Mouse (Mus musculus): ENCODE measurements around the gene Gprasp1. TPM values are rescaled to one million over a fixed set of nuclear protein-coding genes. Genes with fewer than 3 reads are reported as not detected.
"Not testable (repeated sequence)": the region's sequence is repeated elsewhere in the genome, so short reads cannot be mapped to it uniquely, and the experiment has no call there.

The Gprasp1 gene
- polyA plus RNA-seq (2017; shearing (Covaris generic)): 10 to 100 TPM; 22.7 to 31.9 TPM

GRCm38 (mm10) chrX:135742304-135743055 is at the start of gene Gprasp1, which contains the start of gene Armcx5:
Gene Gprasp1, plus strand, starts transcription at chrX:135742733.
Gene Armcx5, plus strand, starts transcription at chrX:135742733.
- ATAC-seq: peak; percentile 98

DNA sequence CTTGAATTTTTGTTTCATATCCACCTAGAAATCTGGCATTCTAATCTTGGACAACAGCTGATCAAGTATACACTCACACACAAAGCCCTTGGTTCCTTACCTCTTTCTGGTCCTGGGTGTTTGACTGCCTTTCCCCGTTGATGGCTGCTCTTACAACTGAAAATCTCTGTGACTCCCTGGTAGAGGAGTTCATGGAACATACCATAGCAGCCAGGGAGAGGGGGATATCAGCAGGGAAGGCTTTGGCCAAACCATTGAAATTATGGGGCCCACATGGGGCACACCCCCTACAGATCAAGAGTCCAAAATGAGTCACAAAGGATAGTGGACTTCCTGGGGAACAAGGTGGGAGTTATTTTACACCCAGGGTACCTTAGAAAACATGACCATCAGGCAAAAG is 48.9 kb upstream of the Gprasp1 start, which contains the start of gene Tcp11x2:
TSS of gene Tcp11x2 (minus strand) at position 158 of the 400 bp plus-strand sequence.
- no peak for ATAC-seq

- ATAC-seq: no peak
These were observed 39.4 kb upstream of the Gprasp1 start for GRCm38 (mm10) chrX:135703111-135703510.

DNA sequence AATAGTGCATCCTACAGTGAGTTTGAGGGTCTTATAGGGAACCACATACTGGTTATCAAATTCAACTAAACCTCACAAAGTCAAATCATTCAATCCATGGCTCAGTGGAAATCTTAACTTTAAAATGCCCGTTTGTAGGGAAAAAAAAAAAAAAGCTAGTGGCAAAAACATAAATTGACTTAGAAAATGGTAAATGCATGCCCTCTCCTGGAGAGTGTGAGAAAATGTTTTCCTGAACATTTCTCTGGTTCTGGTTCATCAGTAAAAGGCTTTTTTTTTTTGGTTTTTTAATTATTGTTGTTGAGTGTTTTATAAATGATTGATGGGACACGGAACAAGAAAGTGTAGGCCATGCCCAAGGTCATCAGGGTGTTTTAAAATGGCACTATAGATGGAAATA is 38.2 kb upstream of the Gprasp1 start:
- ATAC-seq: no peak

- no peak for ATAC-seq
These were observed 29.7 kb upstream of the Gprasp1 start for GRCm38 (mm10) chrX:135712845-135713244.

DNA sequence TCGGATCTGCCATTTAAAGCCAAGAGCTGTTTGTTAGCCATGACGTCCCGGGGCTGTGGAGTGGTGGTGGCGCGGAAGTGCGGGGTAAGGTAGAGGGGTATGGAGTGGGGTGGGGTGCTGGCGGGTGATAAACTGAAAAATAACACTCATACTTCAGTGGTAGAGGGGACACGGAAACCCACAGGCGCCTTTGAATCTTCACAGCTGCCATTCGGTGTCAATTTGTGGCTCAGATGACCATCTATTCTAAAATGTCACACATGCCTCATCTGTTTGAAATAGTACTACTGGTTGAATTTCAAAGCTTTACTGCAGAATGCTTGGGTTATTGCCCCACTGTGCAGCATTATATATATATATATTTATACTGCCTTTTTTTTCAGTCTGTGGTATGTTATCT is 17.4 kb upstream of the Gprasp1 start, which contains the start of gene Tmsb15a:
TSS of gene Tmsb15a (minus strand) at position 101 of the 400 bp plus-strand sequence.
- no peak for ATAC-seq

DNA sequence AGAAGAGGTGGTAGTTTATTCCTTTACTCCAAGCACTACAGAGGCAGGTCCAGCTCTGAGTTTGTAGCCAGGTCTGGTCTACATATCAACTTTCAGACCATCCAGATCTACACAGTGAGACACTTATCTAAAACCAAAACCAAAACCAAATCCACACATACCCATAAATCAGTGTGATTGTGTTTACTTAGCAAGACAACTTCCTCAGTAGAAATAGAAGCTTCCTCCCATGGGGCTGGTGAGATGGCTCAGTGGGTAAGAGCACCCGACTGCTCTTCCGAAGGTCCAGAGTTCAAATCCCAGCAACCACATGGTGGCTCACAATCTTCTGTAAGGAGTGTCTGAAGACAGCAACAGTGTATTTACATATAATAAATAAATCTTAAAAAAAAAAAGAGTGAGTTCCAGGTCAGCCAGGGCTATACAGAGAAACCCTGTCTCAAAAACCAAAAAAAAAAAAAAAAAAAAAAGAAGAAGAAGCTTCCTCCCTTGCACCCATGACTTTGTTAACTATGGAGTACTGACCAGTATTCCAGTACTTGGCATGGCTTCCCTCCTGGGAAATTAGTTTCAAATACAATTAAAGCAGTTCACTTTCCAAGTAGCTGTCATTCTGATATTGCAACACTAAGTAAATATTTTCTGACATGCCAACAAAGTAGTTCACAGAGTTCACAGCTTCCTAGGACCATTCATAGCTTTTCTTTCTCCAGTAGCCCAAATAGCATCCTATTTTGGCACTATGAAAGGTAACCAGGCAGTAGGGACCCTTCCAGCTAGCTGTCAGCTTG is 3.6 kb upstream of the Gprasp1 start:
- ATAC-seq: no peak

GRCm38 (mm10) chrX:135743056-135743355 is 473 bp downstream of the Gprasp1 start:
- no peak for ATAC-seq

DNA sequence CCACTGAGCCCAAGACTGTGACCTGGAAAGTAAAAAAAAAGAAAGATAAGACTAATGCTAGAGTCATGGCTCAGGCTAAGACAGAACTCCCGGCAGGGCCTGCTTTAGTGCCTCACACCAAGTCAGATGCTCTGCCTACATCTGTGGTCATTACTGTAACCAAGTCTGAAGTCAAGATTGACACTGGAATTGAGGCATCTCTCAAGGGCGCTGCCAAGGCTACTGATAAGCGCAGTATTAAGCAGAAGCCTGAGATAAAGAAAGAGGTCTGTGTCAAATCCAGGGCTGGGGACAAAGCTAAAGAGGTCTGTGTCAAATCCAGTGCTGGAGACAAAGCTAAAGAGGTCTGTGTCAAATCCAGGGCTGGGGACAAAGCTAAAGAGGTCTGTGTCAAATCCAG is 2.8 kb downstream of the Gprasp1 start:
- not testable (repeated sequence) for ATAC-seq

- ATAC-seq: peak; percentile 87
These were observed 10.3 kb downstream of the Gprasp1 start for GRCm38 (mm10) chrX:135752832-135753231.

- peak; percentile 58 for ATAC-seq
These were observed 19.2 kb downstream of the Gprasp1 start for GRCm38 (mm10) chrX:135761707-135762106.

DNA sequence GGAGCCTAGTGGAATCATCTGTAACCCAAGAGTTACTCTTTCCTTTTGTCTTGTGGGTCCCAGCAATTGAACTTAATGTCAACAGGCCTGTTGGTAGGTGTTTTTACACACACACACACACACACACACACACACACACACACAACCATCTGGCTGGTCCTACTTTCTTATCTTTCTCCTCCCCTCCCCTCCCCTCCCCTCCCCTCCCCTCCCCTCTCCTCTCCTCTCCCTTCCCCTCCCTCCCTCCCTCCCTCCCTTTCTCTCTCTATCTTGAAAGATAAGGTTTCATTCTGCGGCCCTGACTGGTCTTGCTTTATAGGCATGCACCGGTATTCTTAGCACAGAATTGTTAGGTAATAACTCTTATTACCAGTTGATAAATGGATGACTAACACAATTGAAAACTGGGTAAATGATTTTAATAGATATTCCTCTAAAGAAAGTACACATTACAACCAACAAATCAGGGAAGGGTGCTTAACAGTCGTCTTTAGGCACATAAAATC is 25.6 kb downstream of the Gprasp1 start:
- ATAC-seq: no peak

- no peak for ATAC-seq
These were observed 26.0 kb downstream of the Gprasp1 start for GRCm38 (mm10) chrX:135768565-135768964.

DNA sequence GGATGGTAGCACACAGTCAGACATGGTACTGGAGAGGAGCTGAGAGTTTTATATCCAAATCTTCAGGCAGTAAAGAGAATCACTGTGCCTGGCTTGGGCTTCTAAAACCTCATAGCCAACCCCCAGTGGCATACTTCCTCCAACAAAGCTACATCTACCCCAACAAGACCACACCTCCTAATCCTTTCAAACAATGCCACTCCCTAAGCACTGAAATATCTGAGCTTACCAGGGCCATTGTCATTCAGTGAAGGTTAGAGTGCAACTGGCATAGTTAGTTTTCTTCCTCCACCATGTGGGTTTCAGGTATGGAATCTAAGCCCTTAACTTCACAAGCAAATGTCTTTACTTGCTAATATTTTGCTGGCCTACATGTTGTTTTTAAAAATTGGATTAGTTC is 49.0 kb downstream of the Gprasp1 start:
- no peak for ATAC-seq

DNA sequence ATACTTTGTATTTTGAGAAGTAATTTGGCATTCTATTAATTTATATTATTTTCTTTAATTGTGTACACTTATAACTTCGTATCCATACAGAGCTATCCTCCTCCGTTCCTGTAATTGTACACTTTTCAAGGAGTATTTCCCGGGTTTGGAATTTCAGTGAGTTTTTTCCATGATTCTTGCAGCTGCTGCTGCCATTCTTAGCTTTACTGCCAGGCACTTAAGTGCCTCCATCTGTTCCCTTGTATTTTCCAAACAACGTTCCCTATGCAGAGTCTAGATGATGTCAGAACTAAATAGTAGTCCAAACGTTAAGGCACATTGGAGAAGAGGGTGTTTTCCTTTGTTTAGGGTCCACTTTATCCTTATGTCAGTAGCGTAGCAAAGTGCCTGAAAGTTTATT is 49.8 kb downstream of the Gprasp1 start:
- ATAC-seq: no peak

- peak; percentile 68 for ATAC-seq
These were observed 53.2 kb downstream of the Gprasp1 start for GRCm38 (mm10) chrX:135795591-135796304.

DNA sequence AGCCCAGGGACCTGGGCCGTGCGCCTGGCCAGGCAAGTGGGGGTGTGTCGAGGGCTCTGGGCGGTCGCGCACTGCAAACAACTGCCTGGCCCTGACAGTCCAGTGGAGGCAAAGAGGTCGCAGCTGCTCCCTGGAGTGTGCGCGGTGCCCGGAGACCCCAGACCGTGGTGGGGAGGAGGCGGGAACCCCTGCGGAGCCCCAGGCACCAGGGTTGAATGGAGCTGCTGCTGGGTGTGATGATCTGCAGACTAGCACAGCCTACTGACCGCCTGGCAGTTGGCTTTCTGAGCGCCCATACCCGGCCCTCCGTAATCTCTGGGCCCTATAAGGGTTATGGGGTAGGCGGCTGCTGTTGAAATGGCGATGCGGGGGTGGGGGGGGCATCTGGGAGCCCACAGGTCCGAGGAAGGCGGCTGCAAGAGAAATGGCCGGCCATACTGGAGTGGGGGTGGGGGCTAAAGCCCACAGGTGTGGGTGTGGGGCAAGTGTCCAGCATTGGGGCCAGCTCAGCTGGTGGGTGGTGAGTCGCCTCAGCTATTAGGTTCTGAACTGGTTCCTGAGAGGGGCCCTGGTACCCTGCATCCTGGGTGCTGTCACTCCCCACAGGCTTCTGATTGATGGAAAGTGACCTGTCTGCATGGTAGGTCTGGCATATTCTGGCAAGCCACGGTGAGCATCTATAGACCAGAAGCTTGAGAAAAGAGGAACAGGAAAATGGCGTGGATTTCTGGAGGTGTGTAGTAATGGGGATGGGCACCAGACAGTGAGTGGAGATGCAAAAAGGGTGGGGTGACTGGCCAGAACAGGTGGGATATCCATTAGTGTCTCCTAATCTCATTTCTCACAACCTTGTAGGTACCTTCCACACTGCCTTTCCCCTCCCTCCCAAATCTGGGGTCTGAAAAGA is 54.0 kb downstream of the Gprasp1 start:
- ATAC-seq: peak; percentile 45

DNA sequence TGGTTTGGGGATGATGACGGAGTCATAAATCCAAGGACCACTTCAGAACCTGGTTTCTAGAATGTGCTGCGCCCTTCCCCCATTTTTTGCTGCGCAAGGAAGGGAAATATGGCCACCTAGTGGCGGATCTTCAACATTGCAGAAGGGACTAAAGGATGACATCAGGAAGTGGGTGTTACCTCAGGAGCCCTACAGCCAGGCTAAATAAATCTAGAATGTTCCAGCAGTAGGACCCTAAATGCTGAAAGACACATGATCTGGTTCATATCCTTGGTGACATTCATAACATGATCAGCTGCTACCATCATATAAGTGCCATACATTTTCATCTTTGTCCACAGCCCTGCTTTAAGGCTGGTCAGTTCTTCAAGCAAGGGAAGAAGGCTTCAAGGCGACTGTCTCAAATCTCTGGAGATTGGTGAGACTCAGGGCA is 54.7 kb downstream of the Gprasp1 start, which contains the start of gene Bhlhb9:
TSS of gene Bhlhb9 (plus strand) at position 383 of the 433 bp plus-strand sequence.
- peak; percentile 87 for ATAC-seq

DNA sequence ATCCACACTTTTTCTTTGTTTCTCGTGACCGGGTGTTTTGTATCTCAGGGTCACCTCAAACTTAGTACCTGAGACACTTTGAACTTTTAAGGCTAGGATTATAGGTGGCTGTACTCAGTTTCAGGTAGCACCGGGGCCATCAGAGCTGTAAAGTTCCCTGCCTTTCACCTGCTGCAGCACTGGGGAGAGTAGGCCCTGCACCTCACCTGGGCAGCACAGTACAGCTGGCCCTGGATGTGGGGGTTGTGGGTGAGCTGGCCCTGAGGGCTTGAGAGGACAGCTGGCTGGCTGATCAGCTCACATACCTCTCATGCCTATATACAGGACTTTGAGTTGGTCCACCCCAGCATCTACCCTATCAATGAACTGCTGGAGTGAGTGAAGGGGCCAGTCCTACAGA is 61.6 kb downstream of the Gprasp1 start:
- no peak for ATAC-seq

DNA sequence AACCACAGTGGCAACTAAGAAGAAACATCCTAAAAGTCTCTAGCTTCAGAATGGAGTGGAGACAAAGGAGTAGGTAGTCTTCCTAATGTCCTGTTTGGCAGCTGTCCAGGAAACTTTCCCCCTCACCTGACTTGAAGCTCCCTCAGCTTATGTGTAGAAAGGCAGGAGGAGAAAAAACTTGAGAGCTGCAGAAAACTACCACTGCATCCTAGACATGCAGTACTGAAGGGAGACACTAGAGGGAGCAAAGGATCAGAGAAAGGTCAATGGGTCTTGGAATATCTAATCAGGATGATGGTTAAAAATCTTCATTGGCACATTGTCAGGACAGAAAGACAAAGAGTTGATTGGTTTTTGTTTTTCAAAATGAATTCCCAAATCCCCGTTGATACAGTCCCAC is 63.2 kb downstream of the Gprasp1 start:
- ATAC-seq: peak; percentile 80

DNA sequence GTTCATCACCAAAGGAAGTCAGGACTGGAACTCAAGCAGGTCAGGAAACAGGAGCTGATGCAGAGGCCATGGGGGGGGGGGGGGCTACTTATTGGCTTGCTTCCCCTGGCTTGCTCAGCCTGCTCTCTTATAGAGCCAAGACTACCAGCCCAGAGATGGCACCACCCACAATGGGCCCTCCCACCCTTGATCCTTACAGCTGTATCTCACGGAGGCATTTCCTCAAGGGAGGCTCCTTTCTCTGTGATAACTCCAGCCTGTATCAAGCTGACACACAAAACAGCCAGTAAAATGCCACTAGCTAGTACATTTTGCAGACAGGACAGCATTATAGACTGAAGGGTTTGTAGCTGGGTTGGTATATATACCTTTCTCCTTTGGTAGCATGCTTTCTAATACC is 93.4 kb downstream of the Gprasp1 start:
- not testable (repeated sequence) for ATAC-seq

GRCm38 (mm10) chrX:135837896-135838295 is 95.4 kb downstream of the Gprasp1 start:
- no peak for ATAC-seq
